Mouse (Mus musculus): Measurements from ENCODE around the gene Klhl33. TPM values are rescaled to one million over a fixed set of nuclear protein-coding genes. Genes with fewer than 3 reads are reported as not detected.
"Not testable (repeated sequence)": the region's sequence is repeated elsewhere in the genome, so short reads cannot be mapped to it uniquely, and the experiment has no call there.

Klhl33 gene
- polyA plus RNA-seq, 1 experiment from 2014 or later, result 0.17 TPM

- Histone ChIP-seq H3K4me2 (ENCODE audit: low read depth) (peak overlapping the region; percentile 87), H3K9me3 (ENCODE audit: control insufficient read depth, low read length) (no peaks in the 10 kb centered on the region), H3K36me3 (ENCODE audit: control insufficient read depth, insufficient read depth, low read length) (peaks cover 10% of the 10 kb centered on the region), H3K27me3 (ENCODE audit: control insufficient read depth, insufficient read depth, low read length) (no peaks in the 10 kb centered on the region), H3K4me1 (ENCODE audit: control insufficient read depth, insufficient read depth, low read length) (peaks cover 10% of the 10 kb centered on the region), H3K27ac (ENCODE audit: low read depth, low read length) (peak overlapping the region; percentile 81), H3K9ac (ENCODE audit: low read length) (peak overlapping the region; percentile 67), H3K4me3 (ENCODE audit: low read depth, low read length) (peak overlapping the region; percentile 77)
- DNase-seq (ENCODE audit: low spot score) (no peak), ATAC-seq (ENCODE audit: insufficient read depth, low FRiP score, low TSS enrichment) (no peak)
- WGBS, result 13% methylated on average over 12 of the region's 12 CpGs
Measured at GRCm38 (mm10) chr14:50931493-50932020, 34.2 kb upstream of the Klhl33 start.

GRCm38 (mm10) chr14:50930754-50931492, 33.6 kb upstream of the Klhl33 start, which contains the start of the genes Pip4p1 and Pnp:
Pip4p1 (minus strand) TSS chr14:50930856.
Pnp (plus strand) TSS chr14:50931082.
- H3K27me3 ChIP-seq (ENCODE audit: control insufficient read depth, insufficient read depth, low read length), result no peaks in the 10 kb centered on the region
- under 1% methylated on average over 68 of the region's 68 CpGs for WGBS
- H3K4me2 ChIP-seq (ENCODE audit: low read depth), result peak within 1 kb of the TSS; percentile 87
- H3K9me3 ChIP-seq (ENCODE audit: control insufficient read depth, low read length), result no peaks in the 10 kb centered on the region
- H3K4me3 ChIP-seq (ENCODE audit: low read depth, low read length), result peak within 1 kb of the TSS; percentile 77
- H3K4me1 ChIP-seq (ENCODE audit: control insufficient read depth, insufficient read depth, low read length), result peaks cover 10% of the 10 kb centered on the region
- H3K9ac ChIP-seq (ENCODE audit: low read length), result peak within 1 kb of the TSS; percentile 90
- ATAC-seq (ENCODE audit: insufficient read depth, low FRiP score, low TSS enrichment) (peak; percentile 100), DNase-seq (ENCODE audit: low spot score) (peak; percentile 97)
- H3K36me3 ChIP-seq (ENCODE audit: control insufficient read depth, insufficient read depth, low read length), result peaks cover 12% of the 10 kb centered on the region
- peak within 1 kb of the TSS; percentile 81 for H3K27ac ChIP-seq (ENCODE audit: low read depth, low read length)

GRCm38 (mm10) chr14:50930377-50930753, 33.1 kb upstream of the Klhl33 start:
- DNase-seq (ENCODE audit: low spot score) (no peak), ATAC-seq (ENCODE audit: insufficient read depth, low FRiP score, low TSS enrichment) (peak; percentile 46)
- H3K9ac ChIP-seq (ENCODE audit: low read length), result peak overlapping the region; percentile 90
- H3K36me3 ChIP-seq (ENCODE audit: control insufficient read depth, insufficient read depth, low read length), result peaks cover 13% of the 10 kb centered on the region
- peak overlapping the region; percentile 77 for H3K4me3 ChIP-seq (ENCODE audit: low read depth, low read length)
- H3K4me2 ChIP-seq (ENCODE audit: low read depth), result peak overlapping the region; percentile 87
- H3K27me3 ChIP-seq (ENCODE audit: control insufficient read depth, insufficient read depth, low read length), result no peaks in the 10 kb centered on the region
- peak overlapping the region; percentile 11 for H3K27ac ChIP-seq (ENCODE audit: low read depth, low read length)
- no peaks in the 10 kb centered on the region for H3K9me3 ChIP-seq (ENCODE audit: control insufficient read depth, low read length)
- WGBS, result under 1% methylated on average over 38 of the region's 38 CpGs
- peaks cover 10% of the 10 kb centered on the region for H3K4me1 ChIP-seq (ENCODE audit: control insufficient read depth, insufficient read depth, low read length)

- H3K9me3 ChIP-seq (ENCODE audit: control insufficient read depth, low read length), result no peaks in the 10 kb centered on the region
- peak overlapping the region; percentile 87 for H3K4me2 ChIP-seq (ENCODE audit: low read depth)
- peaks cover 13% of the 10 kb centered on the region for H3K36me3 ChIP-seq (ENCODE audit: control insufficient read depth, insufficient read depth, low read length)
- ATAC-seq (ENCODE audit: insufficient read depth, low FRiP score, low TSS enrichment) (no peak), DNase-seq (ENCODE audit: low spot score) (no peak)
- peak overlapping the region; percentile 11; the same call in 1 of the 2 replicates for H3K27ac ChIP-seq (ENCODE audit: low read depth, low read length)
- peaks cover 10% of the 10 kb centered on the region for H3K4me1 ChIP-seq (ENCODE audit: control insufficient read depth, insufficient read depth, low read length)
- 19% methylated on average over 10 of the region's 10 CpGs for WGBS
- H3K4me3 ChIP-seq (ENCODE audit: low read depth, low read length), result peak overlapping the region; percentile 77
- peak overlapping the region; percentile 90 for H3K9ac ChIP-seq (ENCODE audit: low read length)
- no peaks in the 10 kb centered on the region for H3K27me3 ChIP-seq (ENCODE audit: control insufficient read depth, insufficient read depth, low read length)
Measured at GRCm38 (mm10) chr14:50929951-50930350, 32.6 kb upstream of the Klhl33 start.

- no peak for ATAC-seq (ENCODE audit: insufficient read depth, low FRiP score, low TSS enrichment)
- H3K4me2 ChIP-seq (ENCODE audit: low read depth), result no peak overlapping the region
- H3K4me1 ChIP-seq (ENCODE audit: control insufficient read depth, insufficient read depth, low read length), result peaks cover 10% of the 10 kb centered on the region
- DNase-seq (ENCODE audit: low spot score), result no peak
- no peak overlapping the region for H3K4me3 ChIP-seq (ENCODE audit: low read depth, low read length)
- H3K36me3 ChIP-seq (ENCODE audit: control insufficient read depth, insufficient read depth, low read length), result peaks cover 13% of the 10 kb centered on the region
- no peak overlapping the region for H3K27ac ChIP-seq (ENCODE audit: low read depth, low read length)
- no peaks in the 10 kb centered on the region for H3K9me3 ChIP-seq (ENCODE audit: control insufficient read depth, low read length)
- 80% methylated on average over 3 of the region's 3 CpGs for WGBS
- no peak overlapping the region for H3K9ac ChIP-seq (ENCODE audit: low read length)
- no peaks in the 10 kb centered on the region for H3K27me3 ChIP-seq (ENCODE audit: control insufficient read depth, insufficient read depth, low read length)
Measured at GRCm38 (mm10) chr14:50927366-50927765, 30.1 kb upstream of the Klhl33 start.

- H3K36me3 ChIP-seq (ENCODE audit: control insufficient read depth, insufficient read depth, low read length), result peaks cover 13% of the 10 kb centered on the region
- no peaks in the 10 kb centered on the region for H3K9me3 ChIP-seq (ENCODE audit: control insufficient read depth, low read length)
- H3K27ac ChIP-seq (ENCODE audit: low read depth, low read length), result peak overlapping the region; percentile 85
- H3K4me3 ChIP-seq (ENCODE audit: low read depth, low read length), result peak overlapping the region; percentile 84
- peak overlapping the region; percentile 93 for H3K9ac ChIP-seq (ENCODE audit: low read length)
- WGBS, result 2% methylated on average over 38 of the region's 38 CpGs
- peak overlapping the region; percentile 77 for H3K4me2 ChIP-seq (ENCODE audit: low read depth)
- ATAC-seq (ENCODE audit: insufficient read depth, low FRiP score, low TSS enrichment) (peak; percentile 49), DNase-seq (ENCODE audit: low spot score) (no peak)
- H3K4me1 ChIP-seq (ENCODE audit: control insufficient read depth, insufficient read depth, low read length), result peaks cover 7% of the 10 kb centered on the region
- H3K27me3 ChIP-seq (ENCODE audit: control insufficient read depth, insufficient read depth, low read length), result no peaks in the 10 kb centered on the region
Measured at GRCm38 (mm10) chr14:50925111-50925920, 28.0 kb upstream of the Klhl33 start.

- H3K36me3 ChIP-seq (ENCODE audit: control insufficient read depth, insufficient read depth, low read length), result peaks cover 13% of the 10 kb centered on the region
- WGBS, result under 1% methylated on average over 57 of the region's 57 CpGs
- peak within 1 kb of the TSS; percentile 93 for H3K9ac ChIP-seq (ENCODE audit: low read length)
- DNase-seq (ENCODE audit: low spot score) (peak; percentile 96), ATAC-seq (ENCODE audit: insufficient read depth, low FRiP score, low TSS enrichment) (peak; percentile 97)
- no peaks in the 10 kb centered on the region for H3K27me3 ChIP-seq (ENCODE audit: control insufficient read depth, insufficient read depth, low read length)
- H3K4me2 ChIP-seq (ENCODE audit: low read depth), result peak within 1 kb of the TSS; percentile 77
- H3K9me3 ChIP-seq (ENCODE audit: control insufficient read depth, low read length), result no peaks in the 10 kb centered on the region
- H3K4me1 ChIP-seq (ENCODE audit: control insufficient read depth, insufficient read depth, low read length), result peaks cover under 1% of the 10 kb centered on the region
- H3K4me3 ChIP-seq (ENCODE audit: low read depth, low read length), result peak within 1 kb of the TSS; percentile 84
- peak within 1 kb of the TSS; percentile 85 for H3K27ac ChIP-seq (ENCODE audit: low read depth, low read length)
Measured at GRCm38 (mm10) chr14:50924281-50925064, 27.2 kb upstream of the Klhl33 start, which contains the start of the genes Osgep and Apex1. Osgep (minus strand) TSS chr14:50924893. Apex1 (plus strand) TSS chr14:50924968.

GRCm38 (mm10) chr14:50923437-50923836, 26.1 kb upstream of the Klhl33 start:
- Histone ChIP-seq H3K36me3 (ENCODE audit: control insufficient read depth, insufficient read depth, low read length) (peaks cover 13% of the 10 kb centered on the region), H3K4me3 (ENCODE audit: low read depth, low read length) (peak overlapping the region; percentile 84), H3K4me2 (ENCODE audit: low read depth) (peak overlapping the region; percentile 77), H3K9ac (ENCODE audit: low read length) (peak overlapping the region; percentile 10; the same call in 1 of the 2 replicates)
- not testable (repeated sequence) for ATAC-seq (ENCODE audit: insufficient read depth, low FRiP score, low TSS enrichment); H3K4me1 ChIP-seq (ENCODE audit: control insufficient read depth, insufficient read depth, low read length); H3K9me3 ChIP-seq (ENCODE audit: control insufficient read depth, low read length); H3K27ac ChIP-seq (ENCODE audit: low read depth, low read length); H3K27me3 ChIP-seq (ENCODE audit: control insufficient read depth, insufficient read depth, low read length); DNase-seq (ENCODE audit: low spot score)
- WGBS, result 77% methylated on average over 1 of the region's 1 CpGs
